ENCODE assay signal across 19 mouse cellular contexts in genomic region chr2:126076506-126076905, GRCm38 (mm10). TPM values are rescaled to one million over a fixed set of nuclear protein-coding genes. Genes with fewer than 3 reads are reported as not detected.
A peak's percentile ranks its signal among the peaks of the same experiment; 100 is the strongest.
DNase-seq lines count a peak whose midpoint lies in the region; ATAC-seq and TF ChIP-seq lines count a peak whose summit lies in the region.
"Had no signal": no experiment of that assay in that cellular context is flagged by ENCODE, and none has a peak within 500 bp of the region (broad histone marks: within the 10 kb centered on the region; RNA-seq: fewer than 3 reads in every experiment).

No protein-coding gene starts in this region.

- H3K9me3 ChIP-seq in liver, embryonic 11.5 days (ENCODE audit: control insufficient read depth, low read length) = no peaks in the 10 kb centered on the region
- H3K9me3 ChIP-seq: embryonic facial prominence, embryonic 10.5 days; embryonic facial prominence, embryonic 12.5 days; forebrain, embryonic 13.5 days; forebrain, embryonic 15.5 days had no signal

- no peak for DNase-seq in gastrocnemius, adult 2 months
- no peak for DNase-seq in gastrocnemius, postnatal 4 days (ENCODE audit: low spot score in 2 of 2)
- peak; percentile 76 for DNase-seq in A20 (ENCODE audit: low read depth, low spot score)
- no peak for DNase-seq in liver, embryonic 11.5 days (ENCODE audit: low spot score)
- DNase-seq: adrenal gland, adult 2 months; adrenal gland, postnatal 10 days; adrenal gland, postnatal 25 days; cerebellum, adult 11 months; cerebellum, adult 2 months; cerebellum, adult 9-10 months; cerebellum, postnatal 10 days; cerebellum, postnatal 25 days; forebrain, postnatal 0 days had no signal

- no peaks in the 10 kb centered on the region for H3K27me3 ChIP-seq in liver, embryonic 11.5 days (replicated peaks; ENCODE audit: control insufficient read depth, insufficient read depth, low read length)
- H3K27me3 ChIP-seq: embryonic facial prominence, embryonic 12.5 days; forebrain, embryonic 13.5 days; forebrain, embryonic 15.5 days had no signal

- H3K36me3 ChIP-seq in liver, embryonic 11.5 days (ENCODE audit: control insufficient read depth, insufficient read depth, low read length) = no peaks in the 10 kb centered on the region
- H3K36me3 ChIP-seq: embryonic facial prominence, embryonic 10.5 days; embryonic facial prominence, embryonic 12.5 days; forebrain, embryonic 15.5 days had no signal

- 0 out of 2 replicates have a peak overlapping the region, but pooled peaks have one; percentile 31 for H3K27ac ChIP-seq in gastrocnemius, adult 2 months
- no peak overlapping the region for H3K27ac ChIP-seq in liver, embryonic 11.5 days (ENCODE audit: low read depth, low read length)
- H3K27ac ChIP-seq: embryonic facial prominence, embryonic 10.5 days; embryonic facial prominence, embryonic 12.5 days; forebrain, embryonic 13.5 days; forebrain, embryonic 15.5 days had no signal

- no peak overlapping the region for H3K4me2 ChIP-seq in liver, embryonic 11.5 days
- H3K4me2 ChIP-seq: embryonic facial prominence, embryonic 12.5 days; forebrain, embryonic 13.5 days; forebrain, embryonic 15.5 days had no signal

- H3K9ac ChIP-seq in liver, embryonic 11.5 days (ENCODE audit: low read depth, low read length) = no peak overlapping the region
- H3K9ac ChIP-seq: embryonic facial prominence, embryonic 12.5 days; forebrain, embryonic 13.5 days; forebrain, embryonic 15.5 days; forebrain, postnatal 0 days had no signal

- ATAC-seq in megakaryocyte progenitor cell, adult 5-6 weeks (replicated peaks; ENCODE audit: poor library complexity) = 0 out of 2 replicates have a peak, but pooled peaks have one; percentile 29
- no peak for ATAC-seq in liver, embryonic 11.5 days (replicated peaks; ENCODE audit: low FRiP score)
- ATAC-seq: forebrain, embryonic 13.5 days; forebrain, embryonic 15.5 days; forebrain, postnatal 0 days had no signal

- H3K4me1 ChIP-seq in liver, embryonic 11.5 days (replicated peaks; ENCODE audit: control insufficient read depth, insufficient read depth, low read length) = no peaks in the 10 kb centered on the region
- H3K4me1 ChIP-seq: embryonic facial prominence, embryonic 10.5 days; embryonic facial prominence, embryonic 12.5 days; forebrain, embryonic 13.5 days; forebrain, embryonic 15.5 days had no signal

- WGBS in liver, embryonic 11.5 days = 87% methylated on average over 6 of the region's 6 CpGs

- H3K4me3 ChIP-seq in gastrocnemius, adult 2 months = no peak overlapping the region
- H3K4me3 ChIP-seq in liver, embryonic 11.5 days (ENCODE audit: low read depth, low read length) = no peak overlapping the region
- H3K4me3 ChIP-seq: embryonic facial prominence, embryonic 10.5 days; embryonic facial prominence, embryonic 12.5 days; forebrain, embryonic 13.5 days; forebrain, embryonic 15.5 days had no signal

- intact Hi-C loops in gastrocnemius, adult 2 months (cut with DNase I) = no loop called here

- no peak for TF ChIP-seq CTCF in gastrocnemius, adult 2 months (IDR thresholded peaks at IDR 0.05)

RNA-seq across cellular contexts. Expression of gene Fgf7, which starts 42.0 kb away (rescaled TPM):
- total RNA-seq in gastrocnemius, adult 2 months (2021) = 1 to 10 TPM; 4.2 TPM
- total RNA-seq in gastrocnemius, postnatal 4 days (2021) = 10 to 100 TPM; 18.0 to 20.8 TPM
- not detected in 2 replicates for total RNA-seq in megakaryocyte progenitor cell, adult 5-6 weeks (2015)
- total RNA-seq in megakaryocyte progenitor cell, adult 5-6 weeks (2017) = not detected in 2 replicates
- polyA plus RNA-seq in liver, embryonic 11.5 days (2014; fragmentation: Nextera tagmentation; extraction: Ambion mirVana) = 0.14 and 0.21 TPM in 2 replicates
- total RNA-seq: MEL had no signal

Comparison
In these comparisons a context has a peak if more than half of its experiments do, and no peak if none do; other contexts are left out.
1. RNA of gene Fgf7, which starts 42.0 kb away (total RNA-seq): 18.0 to 20.8 TPM in gastrocnemius, postnatal 4 days and 4.2 TPM in gastrocnemius, adult 2 months; not detected in megakaryocyte progenitor cell, adult 5-6 weeks; every median in the first group is over 4 times any median in the second.